Mouse (Mus musculus) hindbrain, embryonic 15.5 days (tissue): ENCODE measurements around the gene Dupd1. TPM values are rescaled to one million over a fixed set of nuclear protein-coding genes. Genes with fewer than 3 reads are reported as not detected.

Source experiments
- ATAC-seq: fragments of 200-750 bp; cut with Nextera tagmentation; 2 replicates; pipeline ENCODE4 v1.8.0; 2017; ENCODE audit warnings: low read depth, moderate number of reproducible peaks, moderate TSS enrichment; ENCODE audit not compliant: low FRiP score
- H3K27ac ChIP-seq: fragments of 300-500 bp; sonication (generic); replicated peaks from 2 replicates; pipeline ENCODE4 v1.5.1; 2015; ENCODE audit warnings: mild to moderate bottlenecking, inconsistent platforms
- H3K27me3 ChIP-seq: fragments of 300-500 bp; sonication (generic); 2 replicates; pipeline ENCODE4 v1.6.1; 2015; ENCODE audit warnings: control low read depth, inconsistent platforms
- H3K36me3 ChIP-seq: fragments of 300-500 bp; sonication (generic); 2 replicates; pipeline ENCODE4 v1.6.1; 2015; ENCODE audit warnings: control low read depth, inconsistent platforms
- H3K4me1 ChIP-seq: fragments of 300-500 bp; sonication (generic); replicated peaks from 2 replicates; pipeline ENCODE4 v1.6.1; 2015; ENCODE audit warnings: control low read depth, inconsistent platforms
- H3K4me2 ChIP-seq: fragments of 300-500 bp; sonication (generic); 2 replicates; pipeline ENCODE4 v1.6.1; 2015; ENCODE audit warnings: moderate library complexity, mild to moderate bottlenecking, inconsistent platforms
- H3K4me3 ChIP-seq: fragments of 300-500 bp; sonication (generic); 2 replicates; pipeline ENCODE4 v1.5.1; 2015; ENCODE audit warnings: mild to moderate bottlenecking, inconsistent platforms
- H3K9ac ChIP-seq: fragments of 300-500 bp; sonication (generic); 2 replicates; pipeline ENCODE4 v1.6.1; 2015; ENCODE audit warnings: inconsistent platforms
- H3K9me3 ChIP-seq: fragments of 300-500 bp; sonication (generic); 2 replicates; pipeline ENCODE4 v1.6.1; 2016; ENCODE audit warnings: control low read depth, inconsistent platforms
- WGBS: fragments of 180-500 bp; shearing (Covaris S2); methylation state at CpG from one replicate; pipeline ENCODE4 v1.1.7; 2015; 5-methylcytosine and 5-hydroxymethylcytosine counted together
- polyA plus RNA-seq: library from polyadenylated mRNA; unstranded; fragments of >200 nt; fragmentation: Nextera tagmentation; extraction: Ambion mirVana; gene quantifications from 2 replicates; pipeline ENCODE4 v1.2.1, GENCODE M21; 2015

Dupd1 gene
- polyA plus RNA-seq: 0.26 TPM in 1 of 2 replicates, not detected in the other

DNA sequence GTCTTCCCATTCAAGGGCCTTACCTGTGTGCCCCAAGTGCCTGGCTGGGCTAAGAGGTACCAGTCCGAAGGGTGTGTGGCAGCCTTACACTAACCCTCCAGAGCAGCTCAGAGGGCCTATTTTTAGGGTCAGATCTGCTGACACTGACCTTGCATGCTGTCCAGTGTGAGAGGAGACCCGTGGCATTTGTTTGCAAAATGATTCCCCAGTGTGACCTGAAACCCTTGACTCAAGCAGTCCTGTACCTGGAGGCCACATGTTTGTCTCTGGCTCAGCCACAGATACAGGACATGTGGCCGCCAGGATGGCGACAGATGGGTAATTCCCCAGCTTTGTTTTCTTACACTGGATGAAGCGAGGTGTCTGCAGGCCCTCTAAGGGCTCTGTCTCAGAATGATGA is at the start of gene Dupd1:
Gene Dupd1 (minus strand): TSS at position 91 of the 400 bp plus-strand sequence.
- no peak for ATAC-seq
- Histone ChIP-seq H3K27me3 (no peaks in the 10 kb centered on the region), H3K4me3 (no peak within 1 kb of the TSS), H3K4me2 (no peak within 1 kb of the TSS), H3K27ac (no peak within 1 kb of the TSS), H3K4me1 (no peaks in the 10 kb centered on the region; the same call in 1 of the 2 replicates), H3K36me3 (no peaks in the 10 kb centered on the region), H3K9me3 (no peaks in the 10 kb centered on the region), H3K9ac (no peak within 1 kb of the TSS)
- WGBS: 75% methylated on average over 5 of the region's 5 CpGs

DNA sequence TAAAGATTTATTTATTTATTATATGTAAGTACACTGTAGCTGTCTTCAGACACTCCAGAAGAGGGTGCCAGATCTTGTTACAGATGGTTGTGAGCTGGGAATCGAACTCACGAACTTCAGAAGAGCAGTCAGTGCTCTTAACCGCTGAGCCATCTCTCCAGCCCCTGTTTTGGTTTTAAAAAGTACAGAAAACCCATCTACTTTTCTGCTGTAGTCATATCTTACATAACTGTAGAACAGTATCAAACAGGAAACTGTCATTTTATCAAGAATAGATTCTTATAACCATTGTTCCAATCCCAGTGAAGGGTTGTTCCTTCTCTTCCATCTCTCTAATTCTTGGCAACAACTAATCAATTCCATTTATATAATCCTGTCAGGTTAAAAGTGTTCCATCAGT is 49.4 kb upstream of the Dupd1 start:
- Histone ChIP-seq H3K27me3 (no peaks in the 10 kb centered on the region), H3K9me3 (no peaks in the 10 kb centered on the region), H3K4me3 (no peak overlapping the region), H3K9ac (no peak overlapping the region), H3K4me2 (no peak overlapping the region), H3K36me3 (no peaks in the 10 kb centered on the region), H3K4me1 (peaks cover 11% of the 10 kb centered on the region), H3K27ac (no peak overlapping the region)
- 94% methylated on average over 3 of the region's 3 CpGs for WGBS
- no peak for ATAC-seq

DNA sequence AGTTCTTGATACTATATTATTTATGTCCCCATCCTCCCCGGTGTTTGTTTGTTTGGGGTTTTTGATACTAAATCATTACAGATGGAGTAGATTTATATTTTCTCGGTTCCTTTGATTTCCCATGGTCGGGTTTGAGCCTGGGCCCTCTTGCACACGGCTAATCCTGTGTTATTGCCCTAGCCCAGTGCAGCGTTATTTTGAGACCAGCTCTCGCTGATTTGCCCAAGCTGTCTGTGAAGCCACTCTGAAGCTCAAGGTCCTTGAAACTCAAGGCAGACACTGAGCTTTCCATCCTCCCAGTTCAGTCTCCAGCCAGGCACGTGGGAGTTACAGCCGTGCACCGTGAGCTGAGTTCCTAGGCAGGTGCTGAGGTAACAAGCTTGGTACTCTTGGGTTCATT is 47.2 kb upstream of the Dupd1 start:
- no peaks in the 10 kb centered on the region for H3K27me3 ChIP-seq
- ATAC-seq: no peak
- 93% methylated on average over 9 of the region's 9 CpGs for WGBS

DNA sequence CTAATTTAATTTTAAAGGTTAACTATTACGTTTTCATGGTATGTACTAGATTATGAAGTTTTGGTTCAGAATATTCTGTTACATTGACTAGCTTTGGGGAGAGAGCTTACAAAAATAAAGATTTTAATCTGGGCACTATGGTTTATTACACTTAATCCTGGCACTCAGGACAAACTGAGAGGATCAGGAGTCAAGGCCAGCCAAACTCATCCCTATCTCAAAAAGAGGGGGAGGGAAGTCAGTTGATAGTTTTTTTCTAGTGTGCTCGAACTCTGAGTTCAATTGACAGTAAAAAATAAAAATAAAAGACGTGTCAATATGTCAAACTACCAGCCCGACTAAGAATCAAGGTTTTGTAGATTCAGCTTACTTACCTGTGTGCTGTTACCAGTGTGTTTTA is 39.0 kb upstream of the Dupd1 start:
- H3K4me1 ChIP-seq: peaks cover 15% of the 10 kb centered on the region
- H3K4me3 ChIP-seq: no peak overlapping the region
- no peaks in the 10 kb centered on the region for H3K9me3 ChIP-seq
- H3K36me3 ChIP-seq: no peaks in the 10 kb centered on the region
- H3K9ac ChIP-seq: no peak overlapping the region
- H3K27me3 ChIP-seq: no peaks in the 10 kb centered on the region
- no peak overlapping the region for H3K4me2 ChIP-seq
- 83% methylated on average over 4 of the region's 4 CpGs for WGBS
- no peak for ATAC-seq
- H3K27ac ChIP-seq: no peak overlapping the region

More for the DNA sequence above, 47.2 kb upstream of the Dupd1 start:
- H3K9ac ChIP-seq: no peak overlapping the region
- no peaks in the 10 kb centered on the region for H3K36me3 ChIP-seq
- H3K27ac ChIP-seq: no peak overlapping the region
- H3K4me1 ChIP-seq: 0 out of 2 replicates have a peak, but pooled peaks cover 3% of the 10 kb centered on the region
- no peak overlapping the region for H3K4me3 ChIP-seq
- H3K4me2 ChIP-seq: no peak overlapping the region
- H3K9me3 ChIP-seq: no peaks in the 10 kb centered on the region

DNA sequence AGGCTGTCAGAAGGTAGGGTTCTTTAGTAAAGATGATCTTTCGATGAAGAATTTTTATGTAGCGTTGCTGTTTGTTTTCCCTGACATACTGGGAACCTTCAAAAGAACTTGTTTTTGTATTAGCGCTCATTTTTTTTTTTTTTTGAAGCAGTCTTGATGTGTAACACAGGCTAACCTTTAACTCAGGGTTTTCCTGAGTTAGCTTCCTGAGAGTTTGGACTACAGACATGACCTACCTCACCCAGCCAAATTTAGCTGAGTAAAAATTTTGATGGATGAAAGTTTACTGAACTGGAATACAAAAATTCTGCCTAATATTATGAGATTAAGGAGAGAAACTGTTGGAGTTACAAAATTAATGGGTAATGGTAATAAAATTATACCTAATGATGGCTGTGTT is 38.0 kb upstream of the Dupd1 start:
- Histone ChIP-seq H3K27me3 (no peaks in the 10 kb centered on the region), H3K27ac (no peak overlapping the region), H3K4me2 (peak overlapping the region; percentile 55), H3K9me3 (no peaks in the 10 kb centered on the region), H3K4me3 (peak overlapping the region; percentile 82), H3K4me1 (peaks cover 15% of the 10 kb centered on the region), H3K36me3 (no peaks in the 10 kb centered on the region), H3K9ac (no peak overlapping the region)
- ATAC-seq: no peak
- 90% methylated on average over 3 of the region's 3 CpGs for WGBS

DNA sequence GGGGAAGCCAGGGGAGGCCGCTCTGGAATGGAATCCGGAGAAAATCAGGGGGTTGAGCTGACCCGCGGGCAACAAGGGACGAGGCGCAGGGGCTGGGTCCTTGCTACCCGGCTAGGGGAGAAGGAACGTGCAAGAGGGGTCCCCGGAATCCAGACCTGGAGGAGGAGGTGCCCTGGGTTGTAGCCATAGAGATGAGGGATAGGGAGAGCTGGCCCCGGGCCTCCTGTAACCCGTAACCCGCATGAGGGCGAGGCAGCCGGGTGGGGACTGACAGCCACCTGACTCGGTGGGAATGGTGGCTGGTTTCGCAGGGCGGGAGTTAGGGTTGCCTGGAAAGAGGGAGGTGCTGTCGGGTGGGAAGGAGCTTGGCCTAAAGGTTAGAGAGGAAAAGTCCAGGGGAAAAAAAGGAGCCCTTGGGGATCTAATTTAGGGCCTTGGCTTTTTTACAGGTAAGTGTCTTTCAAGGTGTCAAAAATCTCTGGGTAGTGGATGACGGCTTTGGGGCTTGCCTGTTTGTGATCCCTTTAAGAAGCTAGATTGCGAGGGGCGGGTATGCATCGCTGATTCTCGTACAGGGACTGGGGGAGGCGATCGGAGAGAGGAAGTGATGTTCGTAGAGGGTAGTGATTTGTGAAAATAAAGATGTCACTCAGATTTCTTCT is 36.6 kb upstream of the Dupd1 start, which contains the start of gene Dusp13:
Gene Dusp13 (minus strand): TSS at position 301 of the 662 bp plus-strand sequence.
- peak; percentile 74 for ATAC-seq
- peak within 1 kb of the TSS; percentile 92 for H3K9ac ChIP-seq
- H3K36me3 ChIP-seq: no peaks in the 10 kb centered on the region
- H3K4me2 ChIP-seq: peak within 1 kb of the TSS; percentile 55
- H3K9me3 ChIP-seq: no peaks in the 10 kb centered on the region
- H3K4me1 ChIP-seq: peaks cover 15% of the 10 kb centered on the region
- H3K27me3 ChIP-seq: no peaks in the 10 kb centered on the region
- peak within 1 kb of the TSS; percentile 82 for H3K4me3 ChIP-seq
- H3K27ac ChIP-seq: peak within 1 kb of the TSS; percentile 87
- WGBS: under 1% methylated on average over 26 of the region's 26 CpGs

DNA sequence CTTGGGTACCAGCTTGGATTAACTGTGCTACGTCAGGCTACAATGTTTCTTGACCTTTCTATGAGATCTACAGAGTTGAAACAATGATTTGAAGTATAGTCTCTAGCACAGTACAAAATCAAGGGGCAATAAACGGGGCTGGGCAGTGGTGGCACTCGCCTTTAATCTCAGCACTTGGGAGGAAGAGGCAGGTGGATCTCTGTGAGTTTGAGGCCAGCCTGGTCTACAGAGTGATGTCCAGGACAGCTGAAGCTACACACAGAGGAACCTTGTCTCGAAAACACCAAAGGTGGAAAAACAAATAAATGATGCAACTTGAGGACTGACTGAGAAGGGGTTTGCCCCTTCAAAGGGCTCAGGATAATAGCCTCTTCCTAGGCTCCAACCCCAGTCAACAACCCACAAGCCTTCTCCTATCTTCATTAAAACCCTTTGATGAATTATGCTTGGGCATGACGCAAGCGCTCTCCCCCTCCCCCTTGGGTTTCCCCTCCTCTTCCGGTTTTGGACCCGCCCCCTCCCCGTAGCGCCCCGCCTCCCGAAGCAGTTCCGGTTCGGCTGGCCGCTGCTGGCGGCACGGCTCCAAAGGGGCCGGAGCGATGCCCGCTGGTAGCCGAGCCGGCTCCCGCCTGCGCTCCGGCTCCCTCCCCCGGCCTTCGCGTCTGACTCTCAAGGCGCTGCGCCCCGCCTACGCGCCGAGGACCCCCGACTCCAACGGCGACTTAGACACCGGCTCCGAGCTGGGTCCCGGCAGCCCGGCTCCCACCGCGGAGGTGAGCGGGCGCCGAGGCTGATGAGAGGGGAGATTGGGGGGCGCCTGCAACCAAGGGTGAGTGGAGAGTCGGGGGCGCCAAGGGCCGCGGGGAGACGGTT is 35.9 kb upstream of the Dupd1 start, which contains the start of gene Samd8:
Gene Samd8 (plus strand): TSS at position 524 of the 873 bp plus-strand sequence.
- 7% methylated on average over 48 of the region's 52 CpGs for WGBS
- no peaks in the 10 kb centered on the region for H3K9me3 ChIP-seq
- ATAC-seq: peak; percentile 89
- H3K27ac ChIP-seq: peak within 1 kb of the TSS; percentile 87
- no peaks in the 10 kb centered on the region for H3K27me3 ChIP-seq
- no peaks in the 10 kb centered on the region for H3K36me3 ChIP-seq
- peak within 1 kb of the TSS; percentile 82 for H3K4me3 ChIP-seq
- H3K4me1 ChIP-seq: peaks cover 15% of the 10 kb centered on the region
- peak within 1 kb of the TSS; percentile 55 for H3K4me2 ChIP-seq
- H3K9ac ChIP-seq: peak within 1 kb of the TSS; percentile 92

DNA sequence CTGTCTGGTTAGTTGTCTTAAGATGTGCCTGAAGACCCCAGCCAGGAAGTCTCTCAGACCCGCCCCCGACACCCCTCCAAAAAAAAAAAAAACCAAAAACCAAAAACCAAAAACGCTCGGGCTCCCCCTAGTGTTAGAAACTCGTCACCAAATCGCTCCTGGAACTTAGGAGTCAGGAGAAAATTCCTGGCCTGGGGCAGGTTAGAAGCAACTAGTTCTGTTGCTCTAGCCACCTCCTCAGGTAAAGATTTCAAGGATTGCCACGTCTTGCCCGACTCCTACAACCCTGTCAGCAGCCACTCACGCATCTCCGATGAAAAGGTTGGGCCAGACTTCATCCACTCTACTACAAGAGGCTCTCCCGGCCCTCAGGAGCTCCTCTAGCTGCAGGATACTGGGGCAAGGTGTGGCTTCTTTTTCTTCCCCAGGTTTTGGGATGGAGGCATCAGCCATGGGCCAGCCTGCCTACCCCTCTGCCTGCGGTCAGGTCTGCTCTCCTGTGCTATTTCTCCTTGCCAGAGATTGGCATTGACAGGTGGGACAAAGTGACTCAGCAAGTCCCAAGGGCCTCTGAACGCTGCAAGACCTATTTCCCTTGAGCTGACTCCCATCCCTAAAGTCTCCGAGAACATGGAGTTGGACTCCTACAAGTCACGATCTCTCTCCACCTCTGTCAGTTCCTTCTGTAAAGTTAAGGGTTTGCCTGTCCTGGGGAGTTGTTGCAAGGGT is 33.9 kb upstream of the Dupd1 start:
- Histone ChIP-seq H3K9ac (no peak overlapping the region), H3K4me1 (peaks cover 15% of the 10 kb centered on the region), H3K9me3 (no peaks in the 10 kb centered on the region), H3K4me3 (no peak overlapping the region), H3K27me3 (no peaks in the 10 kb centered on the region), H3K36me3 (no peaks in the 10 kb centered on the region), H3K27ac (no peak overlapping the region), H3K4me2 (no peak overlapping the region)
- no peak for ATAC-seq
- WGBS: 45% methylated on average over 15 of the region's 15 CpGs

DNA sequence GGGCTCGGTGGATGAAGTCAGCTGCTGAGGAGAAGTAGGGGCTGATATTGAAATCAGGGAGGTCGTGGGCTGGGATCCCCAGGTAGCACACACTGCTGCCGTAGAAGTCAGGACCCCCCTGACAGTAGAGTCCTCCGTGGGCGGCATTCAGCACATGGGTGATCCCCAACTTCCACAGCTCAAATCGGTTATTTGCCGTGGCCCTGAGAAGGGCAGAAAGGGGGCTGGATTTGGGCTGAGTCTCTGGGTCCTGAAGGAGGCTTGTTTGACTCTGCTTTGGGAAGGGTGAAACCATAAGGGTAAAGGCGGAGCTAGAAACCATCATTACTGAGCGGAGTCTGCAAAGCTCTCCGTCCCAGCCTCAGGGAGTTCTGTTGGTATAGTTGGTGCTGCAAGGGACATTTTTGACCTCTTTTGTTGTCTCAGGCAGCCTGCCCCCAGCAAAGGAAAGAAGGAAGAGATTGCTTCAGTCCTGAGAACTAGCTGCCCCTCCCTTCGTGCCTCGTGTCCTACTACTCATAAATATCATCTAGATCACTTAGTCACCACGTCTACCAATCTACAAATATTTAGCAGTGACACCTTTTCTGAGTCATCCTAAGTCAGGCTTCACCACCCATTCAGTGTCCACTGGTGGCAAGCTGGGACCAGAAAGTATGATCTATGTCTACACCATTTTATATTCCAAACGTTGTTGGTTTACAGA is 33.2 kb upstream of the Dupd1 start:
- H3K27ac ChIP-seq: no peak overlapping the region
- ATAC-seq: no peak
- H3K9ac ChIP-seq: no peak overlapping the region
- peaks cover 10% of the 10 kb centered on the region for H3K4me1 ChIP-seq
- H3K4me2 ChIP-seq: no peak overlapping the region
- H3K27me3 ChIP-seq: no peaks in the 10 kb centered on the region
- no peak overlapping the region for H3K4me3 ChIP-seq
- H3K9me3 ChIP-seq: no peaks in the 10 kb centered on the region
- 76% methylated on average over 14 of the region's 14 CpGs for WGBS
- no peaks in the 10 kb centered on the region for H3K36me3 ChIP-seq

DNA sequence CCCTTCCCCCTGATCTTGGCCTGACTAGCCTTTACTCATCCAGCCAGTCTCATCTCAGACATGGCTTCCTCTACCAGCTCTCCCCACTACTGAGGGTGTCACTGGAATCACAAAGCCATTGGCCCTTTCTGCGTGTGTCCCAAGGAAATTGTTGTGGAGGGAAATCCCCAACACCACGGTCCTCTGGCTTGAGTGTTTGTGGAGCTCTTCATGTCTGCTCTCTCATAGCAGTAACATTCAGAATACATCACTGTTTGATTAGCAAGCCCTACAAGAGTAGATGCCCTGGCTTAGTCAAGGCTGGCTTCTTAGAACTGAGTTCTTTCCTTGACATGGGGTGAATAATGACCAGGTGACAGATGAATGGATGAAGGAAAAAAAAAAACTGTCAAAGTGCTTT is 32.5 kb upstream of the Dupd1 start:
- Histone ChIP-seq H3K9me3 (no peaks in the 10 kb centered on the region), H3K27me3 (no peaks in the 10 kb centered on the region), H3K4me2 (no peak overlapping the region), H3K27ac (no peak overlapping the region), H3K36me3 (no peaks in the 10 kb centered on the region), H3K4me1 (peaks cover 3% of the 10 kb centered on the region), H3K4me3 (no peak overlapping the region), H3K9ac (no peak overlapping the region)
- 89% methylated on average over 2 of the region's 2 CpGs for WGBS
- ATAC-seq: no peak

DNA sequence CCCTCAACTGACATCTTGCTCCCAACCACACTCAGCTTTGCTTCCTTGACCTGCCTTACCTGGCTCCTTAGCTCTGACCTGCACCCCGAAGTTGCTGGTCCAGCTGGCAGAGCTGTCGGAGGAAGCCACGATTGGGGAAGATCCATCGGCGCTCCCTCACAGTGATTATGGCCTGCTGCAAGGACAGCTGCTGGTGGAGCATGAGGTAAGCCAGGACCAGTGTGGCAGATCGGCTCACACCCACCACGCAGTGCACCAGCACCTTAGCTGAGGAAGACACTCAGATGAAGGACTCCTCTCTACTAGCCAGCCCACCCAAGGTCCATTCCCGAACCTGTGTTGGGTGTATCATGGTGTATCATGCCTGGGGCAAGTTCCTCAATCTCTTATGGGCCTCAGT is 31.9 kb upstream of the Dupd1 start:
- no peak for ATAC-seq
- no peaks in the 10 kb centered on the region for H3K4me1 ChIP-seq
- H3K9me3 ChIP-seq: no peaks in the 10 kb centered on the region
- no peak overlapping the region for H3K9ac ChIP-seq
- no peaks in the 10 kb centered on the region for H3K36me3 ChIP-seq
- no peaks in the 10 kb centered on the region for H3K27me3 ChIP-seq
- no peak overlapping the region for H3K4me2 ChIP-seq
- 91% methylated on average over 8 of the region's 8 CpGs for WGBS
- H3K4me3 ChIP-seq: no peak overlapping the region
- no peak overlapping the region for H3K27ac ChIP-seq
